Mouse (Mus musculus) liver, adult 2 months (tissue): ENCODE data around the gene Il12rb1. TPM values are rescaled to one million over a fixed set of nuclear protein-coding genes. Genes with fewer than 3 reads are reported as not detected.

Source experiments
- DNase-seq: peaks from one replicate; pipeline ENCODE4 v3.0.0-alpha.2; 2011; ENCODE audit warnings: low read depth, low spot score; ENCODE audit errors: extremely low read depth
- H3K27ac ChIP-seq: fragments of 200-500 bp; replicated peaks from 2 replicates; pipeline ENCODE4 v1.5.1; 2012; ENCODE audit warnings: low read depth, mild to moderate bottlenecking, control low read depth, inconsistent platforms, low read length; ENCODE audit not compliant: insufficient read depth
- H3K27me3 ChIP-seq: fragments of 200-500 bp; 2 replicates; pipeline ENCODE4 v1.6.1; 2012; ENCODE audit warnings: mild to moderate bottlenecking, moderate library complexity, low read length, inconsistent platforms; ENCODE audit not compliant: control insufficient read depth, insufficient read depth
- H3K36me3 ChIP-seq: fragments of 200-500 bp; 2 replicates; pipeline ENCODE4 v1.6.1; 2012; ENCODE audit warnings: low read length, inconsistent platforms; ENCODE audit not compliant: control insufficient read depth, insufficient read depth
- H3K4me1 ChIP-seq: fragments of 200-500 bp; 2 replicates; pipeline ENCODE4 v1.6.1; 2011; ENCODE audit warnings: low read length; ENCODE audit not compliant: control insufficient read depth, insufficient read depth
- H3K4me3 ChIP-seq: fragments of 200-500 bp; 2 replicates; pipeline ENCODE4 v1.5.1; 2011; ENCODE audit warnings: low read depth, mild to moderate bottlenecking, control low read depth, low read length, moderate library complexity; ENCODE audit not compliant: insufficient read depth
- H3K79me2 ChIP-seq: fragments of 200-500 bp; 2 replicates; pipeline ENCODE4 v1.6.1; 2012; ENCODE audit warnings: inconsistent platforms, mild to moderate bottlenecking, low read length, moderate library complexity; ENCODE audit not compliant: control insufficient read depth, insufficient read depth
- H3K9ac ChIP-seq: fragments of 200-500 bp; 2 replicates; pipeline ENCODE4 v1.6.1; 2012; ENCODE audit warnings: low read depth, mild to moderate bottlenecking, control low read depth, inconsistent platforms, low read length
- CTCF ChIP-seq: fragments of 200-500 bp; IDR thresholded peaks from 2 replicates; pipeline ENCODE4 v1.5.1; 2011; ENCODE audit warnings: low read depth, low read length, control low read depth
- POLR2A ChIP-seq: fragments of 200-500 bp; IDR thresholded peaks from 2 replicates; pipeline ENCODE4 v1.6.1; 2011; ENCODE audit warnings: low read length, control low read depth; ENCODE audit not compliant: insufficient read depth; ENCODE audit errors: extremely low read depth
- WGBS: fragments of 180-500 bp; shearing (Covaris S2); methylation state at CpG from one replicate; pipeline ENCODE4 v1.1.7; 2018; 5-methylcytosine and 5-hydroxymethylcytosine counted together
- polyA plus RNA-seq: library from polyadenylated mRNA; depleted of rRNA; stranded (reverse); fragments of >200 nt; gene quantifications from 2 replicates; pipeline ENCODE4 v1.2.3, GENCODE M21; 2012; rRNA removed
- total RNA-seq: library from RNA; depleted of rRNA; stranded (reverse); fragments of >200 nt; gene quantifications from 2 replicates; pipeline ENCODE4 v1.2.3, GENCODE M21; 2014; rRNA removed

Gene Il12rb1
- total and polyA plus RNA-seq, 2 experiments: 0.34 to 0.37 TPM

DNA sequence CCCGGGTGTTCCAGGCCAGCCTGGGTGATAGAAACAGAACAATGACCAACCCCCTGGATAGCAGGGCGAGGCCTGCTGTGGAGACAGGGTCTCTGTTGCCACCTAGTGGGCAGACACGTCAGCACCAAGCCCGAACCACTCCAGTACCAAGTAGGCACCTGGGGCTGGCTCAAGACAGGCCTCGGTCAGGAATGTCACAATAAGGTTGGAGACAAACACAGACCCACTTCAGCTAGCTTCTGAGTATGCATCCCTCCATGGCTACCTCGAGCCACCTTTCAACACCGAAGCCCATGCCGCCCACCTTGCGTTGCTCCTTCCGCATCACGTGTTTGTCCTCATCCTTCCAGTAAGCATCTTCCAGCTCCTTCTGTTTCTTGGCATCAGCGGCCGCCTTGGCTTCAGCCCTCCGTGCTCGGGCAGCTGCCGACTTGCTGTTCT lies 61.4 kb downstream of the Il12rb1 start:
- no peak overlapping the region for H3K27ac ChIP-seq
- H3K27me3 ChIP-seq: no peaks in the 10 kb centered on the region
- no peaks in the 10 kb centered on the region for H3K79me2 ChIP-seq
- no peak overlapping the region for H3K9ac ChIP-seq
- 51% methylated on average over 16 of the region's 16 CpGs for WGBS
- no peak overlapping the region for H3K4me3 ChIP-seq
- peaks cover 9% of the 10 kb centered on the region; the same call in 1 of the 2 replicates for H3K4me1 ChIP-seq
- no peaks in the 10 kb centered on the region for H3K36me3 ChIP-seq
- TF ChIP-seq POLR2A (no peak), CTCF (peak; percentile 99)
- peak; percentile 40 for DNase-seq

Other genes with a start within 250 kb of the Il12rb1 start
- gene Isyna1, start 214.1 kb upstream of the Il12rb1 start, total RNA-seq: 3.2 and 6.4 TPM in 2 replicates
- gene Isyna1, start 214.1 kb upstream of the Il12rb1 start, polyA plus RNA-seq: 9.4 and 16.6 TPM in 2 replicates
- 2.3 and 5.0 TPM in 2 replicates for gene Ssbp4, start 199.6 kb upstream of the Il12rb1 start, total RNA-seq
- 13.5 and 16.4 TPM in 2 replicates for gene Ssbp4, start 199.6 kb upstream of the Il12rb1 start, polyA plus RNA-seq
- 1.4 and 2.3 TPM in 2 replicates for gene Lrrc25, start 192.3 kb upstream of the Il12rb1 start, total RNA-seq
- 2.5 and 7.0 TPM in 2 replicates for gene Lrrc25, start 192.3 kb upstream of the Il12rb1 start, polyA plus RNA-seq
- gene Gdf15, start 176.0 kb upstream of the Il12rb1 start, total RNA-seq: 5.8 and 12.6 TPM in 2 replicates
- gene Gdf15, start 176.0 kb upstream of the Il12rb1 start, polyA plus RNA-seq: 23.8 and 27.7 TPM in 2 replicates
- 39.1 and 42.6 TPM in 2 replicates for gene Pgpep1, start 148.1 kb upstream of the Il12rb1 start, total RNA-seq
- gene Pgpep1, start 148.1 kb upstream of the Il12rb1 start, polyA plus RNA-seq: 91.3 and 117 TPM in 2 replicates
- 30.8 and 35.4 TPM in 2 replicates for gene Lsm4, start 135.2 kb upstream of the Il12rb1 start, total RNA-seq
- gene Lsm4, start 135.2 kb upstream of the Il12rb1 start, polyA plus RNA-seq: 35.4 and 51.8 TPM in 2 replicates
- 26.6 and 36.6 TPM in 2 replicates for gene Jund, start 109.5 kb upstream of the Il12rb1 start, total RNA-seq
- gene Jund, start 109.5 kb upstream of the Il12rb1 start, polyA plus RNA-seq: 111 and 120 TPM in 2 replicates
- gene Iqcn, start 105.0 kb upstream of the Il12rb1 start, total RNA-seq: not detected in 2 replicates
- gene Iqcn, start 105.0 kb upstream of the Il12rb1 start, polyA plus RNA-seq: not detected in 2 replicates
- 0.28 and 0.54 TPM in 2 replicates for gene Gm3336, start 89.9 kb upstream of the Il12rb1 start, total RNA-seq
- 0.11 and 1.0 TPM in 2 replicates for gene Gm3336, start 89.9 kb upstream of the Il12rb1 start, polyA plus RNA-seq
- gene Pde4c, start 84.7 kb upstream of the Il12rb1 start, total RNA-seq: 10.6 and 16.3 TPM in 2 replicates
- gene Pde4c, start 84.7 kb upstream of the Il12rb1 start, polyA plus RNA-seq: 26.5 and 28.0 TPM in 2 replicates
- gene Rab3a, start 53.8 kb upstream of the Il12rb1 start, total RNA-seq: 2.7 and 4.1 TPM in 2 replicates
- gene Rab3a, start 53.8 kb upstream of the Il12rb1 start, polyA plus RNA-seq: 10.4 and 11.9 TPM in 2 replicates
- gene Mpv17l2, start 47.5 kb upstream of the Il12rb1 start, total RNA-seq: 13.7 and 20.9 TPM in 2 replicates
- gene Mpv17l2, start 47.5 kb upstream of the Il12rb1 start, polyA plus RNA-seq: 33.9 and 39.3 TPM in 2 replicates
- 7.7 and 10.9 TPM in 2 replicates for gene Pik3r2, start 31.7 kb upstream of the Il12rb1 start, total RNA-seq
- 38.2 and 53.9 TPM in 2 replicates for gene Pik3r2, start 31.7 kb upstream of the Il12rb1 start, polyA plus RNA-seq
- gene Mast3, start 3.4 kb upstream of the Il12rb1 start, total RNA-seq: 14.8 and 16.7 TPM in 2 replicates
- 21.2 and 29.0 TPM in 2 replicates for gene Mast3, start 3.4 kb upstream of the Il12rb1 start, polyA plus RNA-seq
- 15.6 and 33.8 TPM in 2 replicates for gene Arrdc2, start 31.3 kb downstream of the Il12rb1 start, total RNA-seq
- gene Arrdc2, start 31.3 kb downstream of the Il12rb1 start, polyA plus RNA-seq: 25.7 and 29.5 TPM in 2 replicates
- 6.2 and 6.4 TPM in 2 replicates for gene Kcnn1, start 54.8 kb downstream of the Il12rb1 start, total RNA-seq
- gene Kcnn1, start 54.8 kb downstream of the Il12rb1 start, polyA plus RNA-seq: 8.4 and 10.6 TPM in 2 replicates
- gene Ccdc124, start 65.5 kb downstream of the Il12rb1 start, total RNA-seq: 17.2 and 22.1 TPM in 2 replicates
- gene Ccdc124, start 65.5 kb downstream of the Il12rb1 start, polyA plus RNA-seq: 34.0 and 34.4 TPM in 2 replicates
- gene Slc5a5, start 84.3 kb downstream of the Il12rb1 start, total RNA-seq: not detected in 2 replicates
- gene Slc5a5, start 84.3 kb downstream of the Il12rb1 start, polyA plus RNA-seq: not detected in 2 replicates
- gene Rpl18a, start 89.0 kb downstream of the Il12rb1 start, total RNA-seq: 318 and 506 TPM in 2 replicates
- 1,953 and 2,350 TPM in 2 replicates for gene Rpl18a, start 89.0 kb downstream of the Il12rb1 start, polyA plus RNA-seq
- gene Map1s, start 97.5 kb downstream of the Il12rb1 start, total RNA-seq: 1.8 and 3.0 TPM in 2 replicates
- 4.6 and 8.7 TPM in 2 replicates for gene Map1s, start 97.5 kb downstream of the Il12rb1 start, polyA plus RNA-seq